Mouse (Mus musculus) liver, embryonic 13.5 days (tissue): Measurements from ENCODE around the gene Ntn5. TPM values are rescaled to one million over a fixed set of nuclear protein-coding genes. Genes with fewer than 3 reads are reported as not detected.
A peak's percentile ranks its signal among the peaks of the same experiment; 100 is the strongest.

ENCODE experiments used
- ATAC-seq: fragments of 200-750 bp; cut with Nextera tagmentation; 2 replicates; pipeline ENCODE4 v1.8.0; 2017; ENCODE audit warnings: low read depth, mild to moderate bottlenecking, moderate number of reproducible peaks, moderate library complexity
- DNase-seq: peaks from one replicate; pipeline ENCODE4 v3.0.0; 2022
- H3K27ac ChIP-seq: fragments of 300-500 bp; sonication (generic); 2 replicates; pipeline ENCODE4 v1.5.1; 2015; ENCODE audit warnings: moderate library complexity, mild to moderate bottlenecking, inconsistent platforms
- H3K27me3 ChIP-seq: fragments of 300-500 bp; sonication (generic); 2 replicates; pipeline ENCODE4 v1.6.1; 2015; ENCODE audit warnings: mild to moderate bottlenecking, inconsistent platforms
- H3K36me3 ChIP-seq: fragments of 300-500 bp; sonication (generic); 2 replicates; pipeline ENCODE4 v1.6.1; 2015; ENCODE audit warnings: mild to moderate bottlenecking, inconsistent platforms
- H3K4me1 ChIP-seq: fragments of 300-500 bp; sonication (generic); replicated peaks from 2 replicates; pipeline ENCODE4 v1.6.1; 2015; ENCODE audit warnings: inconsistent platforms
- H3K4me2 ChIP-seq: fragments of 300-500 bp; sonication (generic); 2 replicates; pipeline ENCODE4 v1.6.1; 2015; ENCODE audit warnings: inconsistent platforms, mild to moderate bottlenecking, moderate library complexity
- H3K4me3 ChIP-seq: fragments of 300-500 bp; sonication (generic); replicated peaks from 2 replicates; pipeline ENCODE4 v1.5.1; 2015; ENCODE audit warnings: mild to moderate bottlenecking, inconsistent platforms
- H3K9ac ChIP-seq: fragments of 300-500 bp; sonication (generic); 2 replicates; pipeline ENCODE4 v1.6.1; 2015; ENCODE audit warnings: mild to moderate bottlenecking, inconsistent platforms
- H3K9me3 ChIP-seq: fragments of 300-500 bp; sonication (generic); replicated peaks from 2 replicates; pipeline ENCODE4 v1.6.1; 2016; ENCODE audit warnings: inconsistent platforms
- WGBS: fragments of 180-500 bp; shearing (Covaris S2); methylation state at CpG from one replicate; pipeline ENCODE4 v1.1.7; 2015; ENCODE audit not compliant: insufficient replicate concordance; 5-methylcytosine and 5-hydroxymethylcytosine counted together
- polyA plus RNA-seq: library from polyadenylated mRNA; unstranded; fragments of >200 nt; fragmentation: Nextera tagmentation; extraction: Ambion mirVana; gene quantifications from 2 replicates; pipeline ENCODE4 v1.2.1, GENCODE M21; 2015

The Ntn5 gene
- polyA plus RNA-seq, 1 experiment from 2014 or later: not detected

DNA sequence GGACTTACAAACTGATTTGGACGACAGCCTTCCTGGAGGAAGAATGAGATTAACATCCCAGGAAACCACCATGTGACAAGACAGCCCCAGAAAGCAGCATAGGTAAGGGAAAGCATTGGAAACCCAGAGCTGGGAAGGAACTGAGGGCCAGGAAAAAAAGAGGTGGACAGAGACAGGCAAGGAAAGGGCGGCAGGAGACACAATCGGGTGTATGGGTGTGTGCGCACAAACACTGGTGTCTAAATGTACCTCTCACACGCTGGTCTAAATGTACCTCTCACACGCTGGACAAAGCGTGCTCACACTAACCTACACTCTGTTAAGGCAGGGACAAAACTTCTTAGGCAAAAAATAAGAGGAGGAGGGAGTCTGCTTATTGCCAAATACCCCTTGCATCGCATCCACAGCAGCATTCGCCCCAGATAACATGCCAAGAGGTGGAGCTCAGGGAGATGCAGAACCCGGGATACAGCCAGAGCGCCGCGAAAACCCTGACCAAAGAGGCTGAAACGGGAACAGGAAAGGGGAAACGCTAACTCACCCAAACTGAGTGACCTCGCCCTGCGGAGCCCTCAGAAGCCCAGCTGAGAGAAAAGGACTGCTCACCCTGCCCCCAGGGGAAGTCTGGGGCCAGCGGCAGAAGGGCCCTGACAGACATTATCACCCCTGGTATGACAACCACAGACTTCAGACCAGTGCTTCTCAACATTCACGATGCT lies 32.1 kb downstream of the Ntn5 start:
- H3K4me1 ChIP-seq: peaks cover 75% of the 10 kb centered on the region
- DNase-seq: no peak

DNA sequence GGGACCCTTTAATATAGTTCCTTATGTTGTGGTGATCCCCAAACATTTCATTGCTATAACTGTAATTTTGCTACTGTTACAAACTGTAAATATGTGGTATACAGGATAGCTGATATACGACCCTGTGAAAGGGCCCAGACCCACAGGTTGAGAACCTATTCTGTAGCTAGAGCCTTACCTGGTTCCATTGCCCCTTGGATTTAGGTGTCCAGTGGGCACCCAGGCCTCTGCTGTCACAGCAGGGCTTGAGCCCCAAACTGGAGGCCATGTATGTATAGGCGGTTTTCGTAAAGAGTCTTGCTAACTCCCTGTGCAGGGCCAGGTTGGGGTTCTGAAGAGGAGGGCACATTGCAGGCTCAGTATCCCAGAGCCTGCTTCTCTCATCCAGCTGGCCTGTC lies 32.6 kb downstream of the Ntn5 start:
- Histone ChIP-seq H3K36me3 (peaks cover 52% of the 10 kb centered on the region), H3K4me1 (peaks cover 81% of the 10 kb centered on the region), H3K4me2 (peak overlapping the region; percentile 96), H3K4me3 (peak overlapping the region; percentile 81), H3K27ac (peak overlapping the region; percentile 81), H3K27me3 (no peaks in the 10 kb centered on the region), H3K9me3 (no peaks in the 10 kb centered on the region), H3K9ac (peak overlapping the region; percentile 80)
- ATAC-seq: no peak
- 63% methylated on average over 3 of the region's 3 CpGs for WGBS
- DNase-seq: no peak

More for the DNA sequence above, 32.1 kb downstream of the Ntn5 start:
- peak overlapping the region; percentile 80 for H3K9ac ChIP-seq
- H3K27ac ChIP-seq: peak overlapping the region; percentile 81
- H3K4me2 ChIP-seq: peak overlapping the region; percentile 96
- no peak for ATAC-seq
- peaks cover 52% of the 10 kb centered on the region for H3K36me3 ChIP-seq
- 45% methylated on average over 19 of the region's 19 CpGs for WGBS
- H3K9me3 ChIP-seq: no peaks in the 10 kb centered on the region
- H3K27me3 ChIP-seq: no peaks in the 10 kb centered on the region
- H3K4me3 ChIP-seq: peak overlapping the region; percentile 81

DNA sequence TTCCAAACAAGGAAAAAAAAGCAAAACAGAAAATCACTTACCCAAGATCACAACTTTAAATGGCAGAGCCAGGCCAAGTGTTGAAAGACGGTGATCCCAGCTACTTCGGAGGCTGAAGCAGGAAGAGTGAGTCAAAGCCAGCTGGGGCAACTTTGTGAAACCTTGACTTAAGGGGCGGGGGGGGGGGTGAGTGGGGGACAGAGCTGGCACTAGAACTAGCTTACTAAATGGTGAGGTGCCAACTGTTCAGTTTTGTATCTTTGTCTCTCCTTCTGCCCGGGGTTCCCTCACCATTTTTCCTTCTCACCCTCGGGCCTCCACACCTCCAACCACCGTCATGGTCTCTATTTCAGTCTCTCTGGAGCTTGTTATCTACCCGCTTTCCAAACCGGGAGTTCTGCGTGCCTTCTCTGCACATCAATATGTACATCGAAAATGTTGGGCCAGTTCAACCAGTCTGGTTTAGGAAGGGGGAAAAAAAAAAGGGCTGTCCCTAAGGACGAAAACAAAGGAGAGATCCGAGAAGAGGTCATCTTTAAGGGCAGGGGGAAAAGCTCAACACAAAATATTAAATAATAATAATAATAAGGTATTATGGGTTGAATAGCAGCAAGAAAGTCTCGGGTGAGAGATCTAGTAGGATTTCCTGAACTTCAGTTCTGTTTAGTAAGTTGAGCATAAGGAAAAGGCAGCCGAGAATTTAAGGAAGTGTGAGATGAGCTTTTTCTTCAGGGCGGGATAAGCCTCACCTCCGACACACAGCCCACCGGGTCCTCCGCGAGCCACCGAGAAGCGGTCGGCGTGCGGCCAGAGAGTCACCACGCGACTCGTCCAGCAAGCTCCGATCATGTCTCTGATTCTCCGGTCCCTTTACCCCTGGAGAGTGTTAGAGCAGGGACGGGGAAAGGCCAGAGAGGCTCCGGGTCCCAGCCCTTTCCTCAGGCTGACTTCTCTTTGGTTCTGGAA lies 33.4 kb downstream of the Ntn5 start:
- Histone ChIP-seq H3K9me3 (no peaks in the 10 kb centered on the region), H3K4me3 (peak overlapping the region; percentile 81), H3K27me3 (no peaks in the 10 kb centered on the region), H3K27ac (peak overlapping the region; percentile 81), H3K9ac (peak overlapping the region; percentile 80), H3K4me2 (peak overlapping the region; percentile 96), H3K36me3 (peaks cover 52% of the 10 kb centered on the region), H3K4me1 (peaks cover 78% of the 10 kb centered on the region)
- peak; percentile 19 for ATAC-seq
- WGBS: 4% methylated on average over 31 of the region's 31 CpGs
- DNase-seq: no peak

DNA sequence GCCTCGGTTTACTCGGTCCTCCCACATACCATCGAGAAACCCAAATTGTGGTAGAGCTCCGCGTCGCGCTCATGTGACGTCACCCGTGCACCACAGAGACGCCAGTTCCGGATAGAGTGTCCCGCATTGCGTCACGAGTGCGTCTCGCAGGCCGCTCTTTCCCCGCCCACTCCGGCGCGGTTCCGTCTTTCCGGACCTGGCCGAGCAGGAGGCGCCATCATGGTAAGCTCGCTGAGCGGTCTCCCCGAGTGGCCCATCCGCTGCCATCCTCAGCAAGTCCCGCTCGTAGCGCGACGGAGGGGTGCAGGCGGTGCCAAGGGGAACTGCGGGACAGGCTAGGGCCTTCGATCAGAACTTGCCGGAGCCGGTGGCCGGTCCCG lies 34.1 kb downstream of the Ntn5 start, which contains the start of gene Sphk2:
Gene Sphk2, minus strand, starts transcription at position 85 of the 380 bp plus-strand sequence.
- DNase-seq: peak; percentile 94
- WGBS: under 1% methylated on average over 41 of the region's 41 CpGs
- peak within 1 kb of the TSS; percentile 96 for H3K4me2 ChIP-seq

DNA sequence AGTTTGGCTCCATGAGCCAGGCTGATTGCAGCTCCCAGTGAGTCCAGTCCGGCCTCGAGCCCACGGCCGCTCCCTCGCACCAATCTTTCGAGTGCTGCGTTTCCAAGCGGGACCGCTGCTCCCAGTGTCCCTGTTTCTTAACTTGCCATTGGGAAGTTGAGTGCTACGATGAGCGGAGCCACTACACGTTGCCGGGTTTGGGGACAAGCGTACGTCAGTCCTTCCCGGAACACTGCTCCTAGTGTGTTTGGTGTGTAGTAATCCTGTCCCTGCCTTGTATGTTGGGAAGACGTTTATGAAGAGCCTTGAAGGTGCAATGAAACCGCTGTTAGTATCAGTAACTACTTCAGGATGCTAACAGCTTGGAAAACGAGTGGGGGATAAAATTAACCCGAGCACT lies 34.5 kb downstream of the Ntn5 start:
- peak overlapping the region; percentile 73 for H3K4me2 ChIP-seq
- H3K9ac ChIP-seq: peak overlapping the region; percentile 96
- DNase-seq: no peak
- no peaks in the 10 kb centered on the region for H3K9me3 ChIP-seq
- peak overlapping the region; percentile 87 for H3K27ac ChIP-seq
- WGBS: under 1% methylated on average over 20 of the region's 20 CpGs
- H3K4me3 ChIP-seq: peak overlapping the region; percentile 81
- H3K27me3 ChIP-seq: no peaks in the 10 kb centered on the region
- ATAC-seq: no peak
- peaks cover 52% of the 10 kb centered on the region for H3K36me3 ChIP-seq
- H3K4me1 ChIP-seq: peaks cover 67% of the 10 kb centered on the region

More for the DNA sequence above, 34.1 kb downstream of the Ntn5 start, which contains the start of gene Sphk2:
- H3K4me1 ChIP-seq: peaks cover 71% of the 10 kb centered on the region
- H3K9ac ChIP-seq: peak within 1 kb of the TSS; percentile 96
- peak within 1 kb of the TSS; percentile 87 for H3K27ac ChIP-seq
- H3K36me3 ChIP-seq: peaks cover 52% of the 10 kb centered on the region
- H3K9me3 ChIP-seq: no peaks in the 10 kb centered on the region
- H3K4me3 ChIP-seq: peak within 1 kb of the TSS; percentile 81
- H3K27me3 ChIP-seq: no peaks in the 10 kb centered on the region
- ATAC-seq: peak; percentile 61

DNA sequence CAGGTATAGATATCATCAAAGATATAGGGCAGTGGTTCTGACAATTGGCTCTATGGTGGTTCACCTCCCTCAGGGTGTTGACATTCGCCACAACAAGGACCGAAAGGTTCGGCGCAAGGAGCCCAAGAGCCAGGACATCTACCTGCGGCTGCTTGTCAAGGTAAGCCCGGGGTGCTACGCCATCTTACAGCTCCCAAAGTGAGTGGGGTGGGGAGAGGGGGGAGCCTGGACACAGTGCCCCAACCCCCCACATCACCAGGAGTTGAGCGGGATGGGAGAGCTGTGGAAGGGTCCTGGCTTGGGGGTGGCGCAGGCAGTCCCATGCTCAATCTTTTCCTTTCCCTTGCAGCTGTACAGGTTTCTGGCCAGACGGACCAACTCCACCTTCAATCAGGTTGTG lies 35.4 kb downstream of the Ntn5 start:
- no peaks in the 10 kb centered on the region for H3K27me3 ChIP-seq
- peaks cover 58% of the 10 kb centered on the region for H3K4me1 ChIP-seq
- H3K9me3 ChIP-seq: no peaks in the 10 kb centered on the region
- peak overlapping the region; percentile 73 for H3K4me2 ChIP-seq
- no peak for ATAC-seq
- WGBS: 62% methylated on average over 10 of the region's 10 CpGs
- peak overlapping the region; percentile 96 for H3K9ac ChIP-seq
- H3K4me3 ChIP-seq: peak overlapping the region; percentile 81
- DNase-seq: no peak
- peaks cover 53% of the 10 kb centered on the region for H3K36me3 ChIP-seq
- peak overlapping the region; percentile 87 for H3K27ac ChIP-seq

DNA sequence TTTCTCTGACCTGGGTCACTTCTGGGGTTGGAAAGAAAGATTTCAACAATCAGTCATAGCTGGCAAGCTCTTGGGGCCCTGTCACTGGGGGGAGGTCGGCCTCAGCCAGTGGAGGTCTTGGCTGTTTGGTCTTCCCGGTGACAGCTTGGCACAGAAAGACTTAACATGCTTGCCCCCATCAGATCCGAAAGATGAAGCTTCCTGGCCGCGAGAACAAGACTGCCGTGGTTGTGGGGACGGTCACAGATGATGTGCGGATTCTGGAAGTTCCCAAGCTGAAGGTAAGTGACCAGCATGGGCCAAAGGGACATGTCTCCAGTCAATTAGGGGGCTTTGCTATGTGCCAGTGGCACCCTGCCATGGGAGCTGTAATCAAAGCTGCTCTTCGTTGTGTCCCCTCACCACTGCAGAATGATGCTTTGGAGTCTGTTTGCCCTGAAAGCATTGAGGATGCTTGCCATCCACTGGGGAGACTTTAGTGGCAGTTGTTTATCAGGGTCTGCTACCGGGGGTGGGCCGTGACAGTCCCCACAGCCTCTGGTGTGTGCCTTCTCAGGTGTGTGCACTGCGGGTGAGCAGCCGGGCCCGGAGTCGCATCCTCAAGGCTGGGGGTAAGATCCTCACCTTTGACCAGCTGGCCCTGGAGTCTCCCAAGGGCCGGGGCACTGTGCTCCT lies 36.1 kb downstream of the Ntn5 start:
- Histone ChIP-seq H3K9me3 (no peaks in the 10 kb centered on the region), H3K4me2 (peak overlapping the region; percentile 73), H3K27me3 (no peaks in the 10 kb centered on the region), H3K4me1 (peaks cover 51% of the 10 kb centered on the region), H3K36me3 (peaks cover 60% of the 10 kb centered on the region), H3K9ac (peak overlapping the region; percentile 96), H3K27ac (peak overlapping the region; percentile 87), H3K4me3 (peak overlapping the region; percentile 81)
- DNase-seq (no peak), ATAC-seq (no peak)
- WGBS: 81% methylated on average over 16 of the region's 16 CpGs

DNA sequence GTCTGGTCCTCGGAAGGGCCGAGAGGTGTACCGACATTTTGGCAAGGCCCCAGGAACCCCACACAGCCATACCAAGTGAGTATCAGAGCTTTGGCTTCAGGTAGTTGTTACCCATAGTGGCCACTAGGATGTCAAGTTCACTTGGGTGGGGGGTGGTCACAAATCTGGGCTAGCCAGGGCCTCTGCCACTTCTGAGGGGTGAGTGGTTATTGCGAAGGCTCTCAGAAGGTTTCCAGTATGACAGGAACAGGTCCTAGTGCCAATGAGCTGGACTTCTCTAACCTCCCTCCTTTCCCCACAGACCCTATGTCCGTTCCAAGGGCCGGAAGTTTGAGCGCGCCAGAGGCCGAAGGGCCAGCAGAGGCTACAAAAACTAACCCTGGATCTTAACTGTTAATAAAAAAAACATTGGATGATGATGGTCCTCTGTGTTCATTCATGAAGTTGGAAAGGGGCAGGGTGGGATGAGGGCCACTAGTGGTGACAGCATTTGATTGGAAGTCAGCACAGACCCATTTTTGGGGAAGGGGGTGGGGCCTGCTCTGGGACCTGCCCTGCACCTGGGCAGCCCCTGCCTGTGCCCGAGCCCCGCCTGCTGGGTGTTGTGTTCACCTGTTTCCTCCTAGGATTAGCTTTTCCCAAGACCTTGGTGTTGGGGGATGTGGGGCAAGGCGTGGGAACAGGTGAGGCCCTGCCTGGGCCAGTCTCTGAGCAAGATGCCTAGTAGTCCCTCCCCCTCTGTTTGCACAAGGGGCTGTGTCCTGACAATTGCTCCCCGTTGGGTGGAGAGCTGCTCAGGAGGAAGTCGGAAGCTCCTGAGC lies 36.8 kb downstream of the Ntn5 start, which contains the start of gene Fam83e:
Gene Fam83e, plus strand, starts transcription at position 800 of the 821 bp plus-strand sequence.
- DNase-seq (no peak), ATAC-seq (no peak)
- peaks cover 67% of the 10 kb centered on the region for H3K36me3 ChIP-seq
- no peaks in the 10 kb centered on the region for H3K9me3 ChIP-seq
- H3K27ac ChIP-seq: peak within 1 kb of the TSS; percentile 87
- H3K27me3 ChIP-seq: no peaks in the 10 kb centered on the region
- peaks cover 46% of the 10 kb centered on the region for H3K4me1 ChIP-seq
- peak within 1 kb of the TSS; percentile 73 for H3K4me2 ChIP-seq
- WGBS: 78% methylated on average over 14 of the region's 14 CpGs
- peak within 1 kb of the TSS; percentile 96; the same call in 1 of the 2 replicates for H3K9ac ChIP-seq
- peak within 1 kb of the TSS; percentile 81; the same call in 1 of the 2 replicates for H3K4me3 ChIP-seq

DNA sequence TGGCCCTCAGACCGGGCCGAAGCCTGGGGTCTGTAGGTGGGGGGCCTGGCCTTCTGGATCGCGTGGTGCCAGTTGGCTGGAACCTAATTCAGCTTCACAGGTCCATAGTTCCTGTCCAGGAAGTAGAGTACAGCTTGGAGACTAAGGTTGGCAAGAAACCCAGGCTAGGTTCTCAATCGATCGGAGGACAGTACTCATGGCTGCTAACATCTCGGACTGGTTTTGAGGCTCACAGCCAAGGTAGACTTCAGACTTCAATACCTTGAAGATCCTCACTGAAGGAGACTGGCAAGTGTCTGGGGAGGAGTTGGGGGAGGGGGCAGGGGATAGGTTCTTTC lies 37.4 kb downstream of the Ntn5 start:
- Histone ChIP-seq H3K9ac (no peak overlapping the region), H3K4me2 (no peak overlapping the region), H3K27ac (0 out of 2 replicates have a peak overlapping the region, but pooled peaks have one; percentile 9), H3K9me3 (no peaks in the 10 kb centered on the region), H3K4me3 (no peak overlapping the region), H3K36me3 (peaks cover 73% of the 10 kb centered on the region), H3K27me3 (no peaks in the 10 kb centered on the region), H3K4me1 (peaks cover 41% of the 10 kb centered on the region)
- no peak for ATAC-seq
- WGBS: 78% methylated on average over 7 of the region's 7 CpGs
- DNase-seq: no peak

DNA sequence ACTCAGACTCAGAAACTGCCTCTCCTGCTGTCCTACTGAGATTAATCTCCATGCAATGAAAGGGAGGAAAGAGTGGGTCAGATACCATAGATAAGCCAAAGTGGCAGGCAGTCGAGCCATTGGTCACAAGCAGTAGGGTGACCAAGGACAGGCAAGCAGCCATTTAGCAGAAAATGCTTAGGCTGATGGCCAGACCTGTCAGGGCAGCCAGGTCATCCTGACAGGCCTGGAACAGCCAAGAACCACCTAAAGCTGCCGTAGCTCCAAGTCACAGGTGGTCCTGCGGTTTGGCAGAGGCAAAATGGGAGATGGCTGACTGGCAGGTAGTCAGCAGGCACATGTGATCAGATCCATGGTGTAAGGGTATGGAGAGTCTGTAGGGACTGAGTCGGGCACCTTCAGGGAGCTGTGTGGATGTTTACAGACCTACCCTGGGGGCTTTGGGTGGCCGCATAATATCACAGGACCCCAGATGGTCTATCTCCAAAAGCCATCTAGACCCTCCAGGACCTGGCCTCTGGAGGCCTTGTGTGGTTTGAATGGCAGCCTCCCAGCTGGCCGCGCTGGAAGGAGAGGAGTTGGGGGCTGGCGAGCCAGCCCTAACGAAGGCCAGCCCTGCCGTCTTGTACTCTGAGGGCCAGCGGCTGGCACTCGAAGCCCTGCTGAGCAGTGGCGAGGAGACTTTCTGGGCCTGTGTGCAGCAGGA lies 38.0 kb downstream of the Ntn5 start:
- H3K9me3 ChIP-seq: no peaks in the 10 kb centered on the region
- no peak overlapping the region for H3K4me2 ChIP-seq
- ATAC-seq (no peak), DNase-seq (no peak)
- no peak overlapping the region for H3K4me3 ChIP-seq
- H3K36me3 ChIP-seq: peaks cover 79% of the 10 kb centered on the region
- H3K4me1 ChIP-seq: peaks cover 35% of the 10 kb centered on the region
- H3K9ac ChIP-seq: no peak overlapping the region
- H3K27ac ChIP-seq: peak overlapping the region; percentile 29; the same call in 1 of the 2 replicates
- no peaks in the 10 kb centered on the region for H3K27me3 ChIP-seq
- WGBS: 74% methylated on average over 13 of the region's 13 CpGs
